Mouse (Mus musculus) lung, adult 2 months (tissue): ENCODE measurements around the gene Gm20388. TPM values are rescaled to one million over a fixed set of nuclear protein-coding genes. Genes with fewer than 3 reads are reported as not detected.
A peak's percentile ranks its signal among the peaks of the same experiment; 100 is the strongest.

Experiments
- DNase-seq: peaks from one replicate; pipeline ENCODE4 v3.0.0; 2022
- H3K4me1 ChIP-seq: fragments of 200-500 bp; 2 replicates; pipeline ENCODE4 v1.6.1; 2011; ENCODE audit warnings: low read length; ENCODE audit not compliant: control insufficient read depth, insufficient read depth
- H3K4me3 ChIP-seq: fragments of 200-500 bp; replicated peaks from 2 replicates; pipeline ENCODE3; 2011; ENCODE audit warnings: low read depth, mild to moderate bottlenecking, control low read depth, low read length; ENCODE audit errors: extremely low read depth
- CTCF ChIP-seq: fragments of 200-500 bp; IDR thresholded peaks from 2 replicates; pipeline ENCODE4 v1.5.1; 2011; ENCODE audit warnings: mild to moderate bottlenecking, low read length, control low read depth; ENCODE audit not compliant: insufficient read depth
- POLR2A ChIP-seq: fragments of 200-500 bp; IDR thresholded peaks from 2 replicates; pipeline ENCODE4 v1.6.1; 2011; ENCODE audit warnings: low read depth, mild to moderate bottlenecking, control low read depth, low read length, borderline replicate concordance; ENCODE audit errors: extremely low read depth
- WGBS: fragments of 180-500 bp; shearing (Covaris S2); methylation state at CpG from one replicate; pipeline ENCODE4 v1.1.7; 2018; 5-methylcytosine and 5-hydroxymethylcytosine counted together
- polyA plus RNA-seq: library from polyadenylated mRNA; depleted of rRNA; stranded (reverse); fragments of >200 nt; gene quantifications from 2 replicates; pipeline ENCODE4 v1.2.3, GENCODE M21; 2012

Gm20388 gene
- polyA plus RNA-seq, 1 experiment: 67.8 TPM

DNA sequence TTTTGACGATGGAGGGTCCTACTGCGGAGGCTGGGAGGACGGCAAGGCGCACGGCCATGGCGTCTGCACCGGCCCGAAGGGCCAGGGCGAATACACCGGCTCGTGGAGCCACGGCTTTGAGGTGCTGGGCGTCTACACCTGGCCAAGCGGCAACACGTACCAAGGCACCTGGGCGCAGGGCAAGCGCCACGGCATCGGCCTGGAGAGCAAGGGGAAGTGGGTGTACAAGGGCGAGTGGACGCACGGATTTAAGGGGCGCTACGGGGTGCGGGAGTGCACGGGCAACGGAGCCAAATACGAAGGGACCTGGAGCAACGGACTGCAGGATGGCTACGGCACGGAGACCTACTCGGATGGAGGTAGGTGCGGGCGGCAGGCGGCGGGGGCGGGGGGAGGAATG lies 1820.0 kb downstream of the Gm20388 start:
- Histone ChIP-seq H3K4me3 (no peak overlapping the region), H3K4me1 (no peaks in the 10 kb centered on the region)
- no peak for DNase-seq
- no peak for TF ChIP-seq POLR2A
- no peak for TF ChIP-seq CTCF
- WGBS: 1% methylated on average over 37 of the region's 37 CpGs

DNA sequence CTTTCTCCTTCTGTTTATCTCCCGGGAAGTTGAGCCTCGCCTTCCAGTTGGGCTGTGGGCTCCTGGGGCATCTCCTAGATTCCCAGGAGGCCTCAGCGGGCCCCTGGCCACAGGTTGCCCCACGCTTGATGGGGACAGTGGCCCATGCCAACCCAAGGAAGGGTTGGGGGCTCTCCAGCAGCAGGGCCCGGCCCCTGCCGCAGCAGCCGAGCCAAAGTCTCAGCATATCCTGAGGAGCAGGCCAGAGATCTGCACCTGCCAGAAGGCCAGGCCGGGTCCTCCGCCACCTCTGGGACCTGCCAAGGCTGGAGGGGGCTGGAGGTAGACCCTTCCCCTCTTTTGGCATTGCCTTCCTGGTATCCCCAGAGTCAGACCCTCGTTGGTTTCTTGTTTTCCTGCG lies 1820.4 kb downstream of the Gm20388 start:
- TF ChIP-seq POLR2A (no peak), CTCF (no peak)
- WGBS: 6% methylated on average over 11 of the region's 11 CpGs
- no peak for DNase-seq
- no peak overlapping the region for H3K4me3 ChIP-seq
- no peaks in the 10 kb centered on the region for H3K4me1 ChIP-seq

GRCm38 (mm10) chr8:121731471-121732333 lies 1821.1 kb downstream of the Gm20388 start:
- WGBS: 10% methylated on average over 26 of the region's 26 CpGs
- DNase-seq: no peak
- no peaks in the 10 kb centered on the region for H3K4me1 ChIP-seq
- no peak overlapping the region for H3K4me3 ChIP-seq
- TF ChIP-seq CTCF (no peak), POLR2A (no peak)

DNA sequence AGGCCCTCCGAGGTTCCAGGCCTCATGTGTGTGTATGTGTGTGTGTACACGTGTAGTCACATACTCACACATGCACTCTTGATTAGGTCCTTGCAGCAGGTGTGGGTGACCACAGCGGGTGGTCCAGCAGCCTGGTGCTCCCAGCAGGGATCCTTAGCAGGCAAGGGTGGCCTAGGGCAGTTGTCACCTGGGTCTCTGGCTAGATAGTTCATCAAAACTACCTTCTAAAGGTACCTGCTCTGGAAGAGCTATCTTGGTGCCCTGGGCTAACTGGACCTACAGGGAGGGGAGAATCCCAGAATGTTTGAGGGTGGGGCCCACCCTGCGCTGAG lies 1821.7 kb downstream of the Gm20388 start:
- DNase-seq: no peak
- Histone ChIP-seq H3K4me1 (no peaks in the 10 kb centered on the region), H3K4me3 (no peak overlapping the region)
- 51% methylated on average over 4 of the region's 4 CpGs for WGBS
- no peak for TF ChIP-seq POLR2A
- TF ChIP-seq CTCF: no peak

DNA sequence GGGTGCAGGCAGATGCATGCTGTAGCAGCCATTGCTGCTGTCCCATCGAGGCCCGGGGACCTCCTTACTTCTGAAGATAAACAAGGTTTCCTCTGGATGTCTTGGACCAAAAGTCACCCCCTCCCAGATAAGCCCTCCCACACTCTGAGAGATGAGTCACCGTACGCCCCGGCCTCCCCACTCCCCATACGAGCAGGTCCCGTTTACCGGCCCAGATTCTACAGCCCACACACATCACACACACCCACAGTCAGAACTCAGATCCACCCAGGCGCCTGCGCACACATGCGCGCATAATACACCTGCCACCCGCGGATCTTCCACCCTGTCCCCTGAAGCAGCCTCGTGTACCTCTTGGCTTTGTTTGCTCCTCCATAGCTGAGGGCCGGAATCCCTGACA lies 1823.6 kb downstream of the Gm20388 start:
- H3K4me1 ChIP-seq: no peaks in the 10 kb centered on the region
- H3K4me3 ChIP-seq: no peak overlapping the region
- WGBS: 79% methylated on average over 16 of the region's 16 CpGs
- DNase-seq: no peak
- TF ChIP-seq POLR2A (no peak), CTCF (no peak)

DNA sequence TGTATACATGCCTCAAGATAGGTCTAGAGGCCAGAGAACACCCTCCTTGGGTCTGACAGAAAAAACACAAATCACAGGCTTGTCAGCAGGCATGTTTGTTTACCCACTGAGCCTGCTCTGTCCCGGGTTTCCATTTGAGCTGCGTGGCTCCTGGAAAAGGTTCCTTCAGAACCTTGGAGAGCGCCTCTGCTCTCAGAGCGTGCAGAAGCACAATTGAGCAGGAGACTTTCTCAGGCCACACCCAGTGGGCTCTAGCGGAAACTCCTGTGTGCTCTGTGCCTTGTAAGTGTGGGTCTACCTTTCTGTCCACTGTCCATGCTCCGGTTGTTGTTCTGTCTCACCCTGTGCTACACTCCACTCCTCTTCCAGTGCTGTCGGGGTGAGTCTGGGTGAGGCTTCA lies 1825.6 kb downstream of the Gm20388 start:
- DNase-seq: peak; percentile 10
- no peak overlapping the region for H3K4me3 ChIP-seq
- TF ChIP-seq CTCF (no peak), POLR2A (no peak)
- H3K4me1 ChIP-seq: no peaks in the 10 kb centered on the region
- WGBS: 18% methylated on average over 7 of the region's 7 CpGs

DNA sequence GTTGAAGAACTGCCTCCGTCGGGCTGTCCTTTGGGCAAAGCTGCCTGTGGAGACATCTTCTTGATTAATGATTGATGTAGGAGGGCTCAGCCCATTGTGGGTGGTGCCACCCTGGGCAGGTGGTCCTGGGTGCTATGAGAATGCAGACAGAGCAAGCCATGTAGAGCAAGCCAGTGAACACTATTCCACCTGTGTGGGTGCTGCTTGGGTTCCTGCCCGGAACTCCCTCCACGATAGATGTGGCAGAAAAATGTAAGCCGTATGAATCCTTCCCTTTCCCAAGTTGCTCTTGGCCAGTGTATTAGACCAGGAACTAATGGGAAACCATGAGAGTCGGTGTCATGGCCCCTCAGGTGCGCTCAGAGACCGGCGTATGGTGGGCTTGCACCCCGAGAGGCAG lies 1830.1 kb downstream of the Gm20388 start:
- no peak for DNase-seq
- Histone ChIP-seq H3K4me1 (no peaks in the 10 kb centered on the region), H3K4me3 (no peak overlapping the region)
- TF ChIP-seq POLR2A: no peak
- TF ChIP-seq CTCF: no peak
- 83% methylated on average over 10 of the region's 10 CpGs for whole genome bisulfite sequencing

GRCm38 (mm10) chr8:121749501-121749900 lies 1838.9 kb downstream of the Gm20388 start:
- DNase-seq: no peak
- 76% methylated on average over 9 of the region's 9 CpGs for WGBS
- no peak for TF ChIP-seq CTCF
- TF ChIP-seq POLR2A: no peak

GRCm38 (mm10) chr8:121750512-121750911 lies 1839.9 kb downstream of the Gm20388 start:
- H3K4me3 ChIP-seq: no peak overlapping the region
- 39% methylated on average over 3 of the region's 3 CpGs for WGBS
- TF ChIP-seq POLR2A (no peak), CTCF (peak; percentile 8; the same call in 1 of the 2 replicates)

More at GRCm38 (mm10) chr8:121749501-121749900, 1838.9 kb downstream of the Gm20388 start:
- Histone ChIP-seq H3K4me3 (no peak overlapping the region), H3K4me1 (no peaks in the 10 kb centered on the region)

GRCm38 (mm10) chr8:121751407-121751806 lies 1840.8 kb downstream of the Gm20388 start:
- 13% methylated on average over 3 of the region's 3 CpGs for WGBS
- peak; percentile 23 for DNase-seq

More at GRCm38 (mm10) chr8:121750512-121750911, 1839.9 kb downstream of the Gm20388 start:
- no peak for DNase-seq
- H3K4me1 ChIP-seq: no peaks in the 10 kb centered on the region

DNA sequence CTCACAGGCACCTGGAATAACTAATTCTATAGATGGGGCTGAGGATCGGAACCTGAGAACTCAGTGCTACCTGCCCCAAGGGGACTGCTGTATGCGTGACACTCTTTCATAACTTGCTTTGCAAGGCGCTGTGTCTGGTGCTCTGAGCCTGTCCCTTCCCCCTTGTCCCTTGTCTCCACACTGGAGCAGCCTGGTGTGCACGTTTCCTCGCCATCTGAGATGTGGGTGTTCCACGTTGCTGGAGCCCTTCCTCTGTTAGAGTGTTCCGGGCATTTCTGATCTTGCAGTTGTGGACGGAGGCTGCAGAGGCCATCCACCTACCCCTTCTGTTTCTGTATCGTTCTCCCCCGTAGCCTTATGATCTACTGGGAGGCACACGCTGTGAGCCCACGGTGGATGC lies 1847.8 kb downstream of the Gm20388 start:
- no peak for DNase-seq
- no peaks in the 10 kb centered on the region for H3K4me1 ChIP-seq
- H3K4me3 ChIP-seq: no peak overlapping the region
- WGBS: 57% methylated on average over 12 of the region's 12 CpGs
- TF ChIP-seq POLR2A: no peak
- no peak for TF ChIP-seq CTCF

More at GRCm38 (mm10) chr8:121751407-121751806, 1840.8 kb downstream of the Gm20388 start:
- no peaks in the 10 kb centered on the region for H3K4me1 ChIP-seq
- TF ChIP-seq CTCF (peak; percentile 65), POLR2A (no peak)
- no peak overlapping the region for H3K4me3 ChIP-seq
